Mouse (Mus musculus) lung, postnatal 36 days (tissue): Measurements from ENCODE around the gene Cd248.
"Not testable (repeated sequence)": the region's sequence is repeated elsewhere in the genome, so short reads cannot be mapped to it uniquely, and the experiment has no call there.

ENCODE experiments used
- DNase-seq: peaks from one replicate; pipeline ENCODE4 v3.0.0; 2022; ENCODE audit warnings: mixed read lengths

The Cd248 gene

GRCm38 (mm10) chr19:5079279-5079678 lies 11.4 kb downstream of the Cd248 start:
- no peak for DNase-seq

GRCm38 (mm10) chr19:5082005-5082404 lies 14.1 kb downstream of the Cd248 start:
- DNase-seq, result no peak

GRCm38 (mm10) chr19:5082596-5082995 lies 14.7 kb downstream of the Cd248 start:
- no peak for DNase-seq

- no peak for DNase-seq
Measured at GRCm38 (mm10) chr19:5083961-5084833, 16.3 kb downstream of the Cd248 start.

DNA sequence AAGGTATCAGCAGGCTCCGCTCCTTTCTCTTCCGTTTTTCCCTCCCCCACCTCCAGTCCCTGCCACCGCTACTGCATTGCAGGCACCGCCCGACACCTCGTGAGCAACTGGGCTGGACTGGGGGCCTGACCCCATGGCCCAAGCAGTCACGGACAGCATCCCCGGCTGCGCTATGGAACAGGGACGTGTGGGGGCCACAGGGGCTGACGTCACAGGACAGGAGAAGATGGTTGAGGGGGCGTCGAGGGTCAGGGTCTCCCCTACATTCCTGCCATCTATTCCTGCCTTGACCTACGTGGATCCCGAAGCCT lies 16.9 kb downstream of the Cd248 start:
- no peak for DNase-seq

- peak; percentile 58 for DNase-seq
Measured at GRCm38 (mm10) chr19:5085145-5085863, 17.4 kb downstream of the Cd248 start, which contains the start of gene Tmem151a. Gene Tmem151a, minus strand, starts transcription at chr19:5085531.

DNA sequence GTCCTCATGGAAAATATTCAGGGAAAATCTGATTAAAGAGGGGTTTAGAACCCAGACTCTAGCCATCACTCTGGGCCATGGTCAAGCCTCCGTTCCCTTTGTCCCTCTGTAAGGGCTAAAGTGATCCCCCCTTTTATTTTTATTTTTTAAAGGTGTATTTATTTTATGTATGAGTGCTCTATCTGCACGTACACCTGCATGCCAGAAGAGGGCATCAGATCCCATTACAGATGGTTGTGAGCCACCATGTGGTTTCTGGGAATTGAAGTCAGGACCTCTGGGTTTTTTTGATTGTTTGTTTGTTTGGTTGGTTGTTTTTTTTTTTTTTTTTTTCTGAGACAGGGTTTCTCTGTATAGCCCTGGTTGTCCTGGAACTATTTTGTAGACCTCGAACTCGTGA lies 18.7 kb downstream of the Cd248 start:
- not testable (repeated sequence) for DNase-seq

GRCm38 (mm10) chr19:5087884-5088728 lies 20.2 kb downstream of the Cd248 start, which contains the start of gene Yif1a:
Gene Yif1a, plus strand, starts transcription at chr19:5088538.
- DNase-seq, result peak; percentile 99

- DNase-seq, result no peak
Measured at GRCm38 (mm10) chr19:5089324-5089723, 21.4 kb downstream of the Cd248 start.

DNA sequence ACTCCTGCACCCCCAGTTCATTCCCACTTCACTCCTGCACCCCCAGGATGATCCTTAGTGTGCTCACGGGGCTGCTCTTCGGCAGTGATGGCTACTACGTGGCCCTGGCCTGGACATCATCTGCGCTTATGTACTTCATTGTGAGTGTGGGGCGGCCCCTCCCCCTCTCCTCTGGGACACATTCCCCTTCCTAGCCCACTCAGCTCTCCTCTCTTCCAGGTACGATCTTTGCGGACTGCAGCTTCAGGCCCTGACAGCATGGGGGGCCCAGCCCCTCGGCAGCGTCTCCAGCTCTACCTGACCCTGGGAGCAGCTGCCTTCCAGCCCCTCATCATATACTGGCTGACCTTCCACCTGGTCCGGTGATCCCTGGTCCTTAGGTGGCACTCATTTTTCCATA lies 24.2 kb downstream of the Cd248 start:
- no peak for DNase-seq

GRCm38 (mm10) chr19:5093481-5094242 lies 25.8 kb downstream of the Cd248 start:
- DNase-seq, result no peak

GRCm38 (mm10) chr19:5094243-5094632 lies 26.4 kb downstream of the Cd248 start:
- DNase-seq, result peak; percentile 95

- DNase-seq, result no peak
Measured at GRCm38 (mm10) chr19:5094746-5095417, 27.0 kb downstream of the Cd248 start.

DNA sequence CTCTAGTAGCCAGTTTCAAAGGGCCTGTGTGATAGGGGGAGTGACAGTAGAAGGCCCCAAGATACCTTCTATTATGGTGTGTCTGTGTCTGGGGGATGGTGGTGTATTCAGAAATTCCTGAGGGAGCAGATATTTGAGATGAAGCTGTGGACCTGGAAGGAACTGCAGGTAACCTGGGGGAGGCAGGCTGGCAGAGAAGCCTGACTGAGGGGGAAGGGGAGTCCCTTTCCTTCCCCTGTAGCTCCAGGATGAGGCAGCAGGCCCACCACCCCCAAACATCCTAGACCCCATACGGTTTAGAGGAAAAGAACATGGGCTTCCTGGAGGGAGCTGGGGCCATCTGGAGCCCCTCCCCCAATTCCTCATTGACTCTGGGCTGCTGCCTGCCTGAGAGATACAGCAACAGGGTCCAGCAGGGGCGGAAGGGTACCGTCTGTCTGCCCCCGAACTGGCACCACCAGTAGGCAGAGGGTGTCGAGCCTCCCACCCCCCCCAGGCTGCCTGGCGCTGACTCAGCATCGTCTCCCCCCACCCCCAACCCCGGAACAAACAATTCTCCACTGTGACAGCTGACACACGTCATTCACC lies 28.1 kb downstream of the Cd248 start:
- no peak for DNase-seq

DNA sequence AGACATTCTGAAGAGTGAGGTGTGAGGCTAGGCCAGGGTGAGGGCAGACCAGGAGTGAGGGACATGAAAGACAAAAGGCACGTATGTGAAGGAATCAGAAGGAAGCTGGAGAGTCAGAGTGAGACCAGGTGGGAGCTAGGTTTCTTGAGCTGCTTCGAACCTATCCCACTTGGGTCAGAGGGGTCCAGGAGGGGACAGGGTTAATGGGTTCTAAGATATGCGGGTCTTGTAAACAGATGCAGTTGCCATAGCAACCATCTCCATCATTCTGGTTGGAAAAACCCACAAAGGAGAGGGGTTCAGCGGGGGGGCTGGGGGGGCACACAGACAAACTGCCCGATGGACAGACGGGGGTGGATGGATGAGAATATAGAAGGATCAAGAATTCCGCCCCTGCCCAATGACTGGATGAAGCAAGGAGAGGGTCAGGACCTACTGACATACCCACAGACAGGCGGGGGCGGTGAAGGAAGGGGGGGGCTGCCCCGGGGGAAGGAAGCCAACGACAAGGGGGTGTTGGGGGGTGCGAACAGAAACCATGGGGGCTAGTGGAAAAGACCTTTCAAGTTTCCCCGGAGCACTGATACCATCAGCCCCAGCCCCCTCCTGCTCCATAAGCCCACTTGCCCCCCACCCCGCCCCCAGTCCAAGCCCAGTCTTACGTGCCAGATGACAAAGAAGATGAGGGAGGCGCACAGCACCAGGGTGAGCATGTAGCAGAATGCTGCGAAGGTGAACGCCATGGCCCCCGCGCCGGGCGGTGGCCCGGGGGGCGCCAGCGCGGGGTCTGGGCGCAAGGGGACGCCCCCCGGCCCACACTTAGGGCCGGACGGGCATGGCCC lies 29.9 kb downstream of the Cd248 start:
- no peak for DNase-seq

DNA sequence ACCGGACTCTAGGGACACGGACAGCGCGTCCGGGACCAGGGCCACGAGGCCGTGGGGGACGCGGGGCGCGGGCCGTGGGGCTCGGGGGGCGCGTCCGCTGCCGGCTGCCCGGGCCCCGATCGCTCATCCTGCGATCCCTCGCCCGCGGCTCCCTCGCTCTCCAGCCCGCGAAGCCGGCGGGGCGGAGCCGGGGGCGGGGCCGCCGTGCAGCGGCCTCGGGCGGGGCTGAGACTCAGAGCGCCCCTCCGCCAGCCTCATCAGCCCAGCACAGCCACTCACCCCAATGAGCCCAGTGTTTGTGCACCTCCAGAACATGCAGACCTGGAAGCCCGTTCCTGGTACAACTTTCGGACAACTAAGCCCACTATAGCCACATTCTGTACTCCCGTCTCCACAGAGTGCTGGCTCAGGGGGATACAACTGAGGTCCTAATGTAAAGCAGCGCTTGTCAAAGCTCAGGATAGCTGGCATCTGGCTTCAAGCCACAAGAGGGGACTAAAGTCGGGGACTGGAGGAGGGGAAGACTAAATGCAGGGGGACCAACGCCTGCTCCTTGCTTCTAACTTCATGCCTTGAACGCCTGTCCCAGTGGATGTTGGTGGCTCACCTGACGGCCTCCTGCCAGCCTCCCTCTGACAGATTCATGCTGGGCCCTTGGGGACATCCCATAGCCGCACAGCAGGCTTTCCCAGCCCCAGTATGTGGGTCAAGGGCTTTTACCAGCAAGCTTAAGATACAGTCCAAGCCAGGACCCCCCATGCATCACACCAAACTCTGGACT lies 30.7 kb downstream of the Cd248 start, which contains the start of gene Cnih2:
Cnih2 (minus strand) TSS at position 159 of the 781 bp plus-strand sequence.
- DNase-seq, result peak; percentile 62

GRCm38 (mm10) chr19:5106074-5106473 lies 38.2 kb downstream of the Cd248 start:
- peak; percentile 34 for DNase-seq

GRCm38 (mm10) chr19:5106731-5107191 lies 38.9 kb downstream of the Cd248 start, which contains the start of gene Rab1b:
Gene Rab1b, minus strand, starts transcription at chr19:5107072.
- DNase-seq, result peak; percentile 98
